Mouse (Mus musculus): ENCODE measurements at regions not wholly inside any gene's neighbourhood (a gene's known extent, or its start where the extent isn't known, plus 50 kb on each side); places are given as distances from the start of the nearest gene placed in this dataset.

DNA sequence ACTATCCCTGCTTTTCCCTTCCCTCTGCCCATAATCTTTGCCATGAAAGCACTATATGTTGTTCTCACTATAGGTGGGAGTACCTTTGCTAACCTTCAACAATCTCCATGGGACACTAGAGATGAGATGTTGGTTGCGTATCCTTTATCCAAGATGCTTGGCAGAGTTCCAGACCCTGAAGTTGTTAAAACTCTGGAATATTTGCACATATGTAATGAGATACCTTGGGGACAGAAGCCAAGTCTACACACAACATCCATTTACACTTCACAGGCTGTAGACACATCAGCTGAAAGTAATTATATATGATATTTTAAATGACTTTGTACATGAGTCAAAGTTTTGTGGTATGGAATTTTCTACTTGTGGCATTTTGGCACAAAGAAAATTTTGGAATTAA, 231.4 kb downstream of the Cyp26b1 start:
- TF ChIP-seq SMC3 (IDR thresholded peaks at IDR 0.05; ENCODE audit: low read depth, low read length), result no peak
- no peak for TF ChIP-seq GABPA (IDR thresholded peaks at IDR 0.05; ENCODE audit: low read depth, low read length)
- no peak for TF ChIP-seq CTCF (IDR thresholded peaks at IDR 0.05 in 2 of 3, conservative IDR thresholded peaks at IDR 0.05 in 1 of 3; ENCODE audit: control insufficient read depth in 1 of 3, insufficient read depth in 1 of 3, low read depth in 2 of 3, low read length in 3 of 3, poor library complexity in 1 of 3, severe bottlenecking in 1 of 3)
- TF ChIP-seq MYC (IDR thresholded peaks at IDR 0.05; ENCODE audit: low read depth, low read length), result no peak
- TF ChIP-seq USF1 (IDR thresholded peaks at IDR 0.05; ENCODE audit: low read depth, low read length), result no peak
- TF ChIP-seq E2F4 (IDR thresholded peaks at IDR 0.05; ENCODE audit: borderline replicate concordance, low read depth, low read length), result no peak
- no peak for TF ChIP-seq GATA1 (IDR thresholded peaks at IDR 0.05; ENCODE audit: low read depth, low read length)
- TF ChIP-seq JUND (IDR thresholded peaks at IDR 0.05; ENCODE audit: low read depth, low read length), result no peak
- no peak for TF ChIP-seq POLR2A (IDR thresholded peaks at IDR 0.05; ENCODE audit: control insufficient read depth in 1 of 2, insufficient read depth in 1 of 2, low read depth in 1 of 2, low read length in 2 of 2, poor library complexity in 1 of 2)
- TF ChIP-seq EP300 (IDR thresholded peaks at IDR 0.05; ENCODE audit: low read depth in 1 of 2, low read length in 2 of 2), result no peak
- no peak for TF ChIP-seq KAT2A (conservative IDR thresholded peaks at IDR 0.05; ENCODE audit: low read depth, low read length)
- no peak for TF ChIP-seq USF2 (IDR thresholded peaks at IDR 0.05; ENCODE audit: borderline replicate concordance in 1 of 2, insufficient read depth in 1 of 2, low read depth in 1 of 2, low read length in 2 of 2)
- TF ChIP-seq RCOR1 (IDR thresholded peaks at IDR 0.05; ENCODE audit: low read depth, low read length), result no peak
- no peak for TF ChIP-seq CHD1 (IDR thresholded peaks at IDR 0.05; ENCODE audit: low read depth, low read length)
